Comparison of ENCODE assay signal across 24 mouse cellular contexts in genomic region chr1:188937246-188937780, GRCm38 (mm10).
DNase-seq lines count a peak whose midpoint lies in the region; ATAC-seq and TF ChIP-seq lines count a peak whose summit lies in the region.
"Had no signal": no experiment of that assay in that cellular context is flagged by ENCODE, and none has a peak within 500 bp of the region (broad histone marks: within the 10 kb centered on the region; RNA-seq: fewer than 3 reads in every experiment).

No protein-coding gene starts in this region.

- intact Hi-C loops in left cerebral cortex, postnatal 36 days (cut with DNase I): no loop called here

- DNase-seq in adrenal gland, adult (ENCODE audit: inconsistent age in 2 of 2, low spot score in 1 of 2): peak; percentile 7 to 50
- no peak for DNase-seq in adrenal gland, adult 8-10 months
- peak; percentile 7 for DNase-seq in kidney, postnatal 0 days (ENCODE audit: low spot score)
- no peak for DNase-seq in kidney, postnatal 10 days
- DNase-seq in urinary bladder, postnatal 36 days (ENCODE audit: low spot score in 2 of 2): peak; percentile 10 to 21
- DNase-seq in urinary bladder, postnatal 4 days (ENCODE audit: low spot score in 2 of 2): no peak
- DNase-seq in left cerebral cortex, postnatal 36 days (ENCODE audit: low spot score in 2 of 2): no peak
- DNase-seq: cerebellum, adult 18-20 months; cerebellum, postnatal 25 days; embryo, embryonic 11 days; forebrain, postnatal 0 days; gastrocnemius, postnatal 14 days; heart, adult 18-20 months; kidney, adult 2 months; kidney, postnatal 14 days; liver, postnatal 0 days; thymus, adult 18-20 months; thymus, postnatal 36 days had no signal

- no peaks in the 10 kb centered on the region for H3K4me1 ChIP-seq in kidney, postnatal 0 days (replicated peaks; ENCODE audit: insufficient read depth, low read length)
- H3K4me1 ChIP-seq: embryonic facial prominence, embryonic 15.5 days; midbrain, embryonic 10.5 days had no signal

- no peak overlapping the region for H3K4me3 ChIP-seq in kidney, postnatal 0 days (replicated peaks; ENCODE audit: low read depth, low read length)
- H3K4me3 ChIP-seq: embryonic facial prominence, embryonic 15.5 days; hindbrain, embryonic 13.5 days; midbrain, embryonic 10.5 days had no signal

- no peak overlapping the region for H3K4me2 ChIP-seq in kidney, postnatal 0 days (ENCODE audit: low read length)
- H3K4me2 ChIP-seq: embryonic facial prominence, embryonic 15.5 days; hindbrain, embryonic 13.5 days had no signal

- no peak for ATAC-seq in kidney, postnatal 0 days (replicated peaks; ENCODE audit: low FRiP score, low read depth)
- ATAC-seq: activated CD4-positive, CD25-positive, alpha-beta regulatory T cell, adult 4 months; forebrain, postnatal 0 days; liver, postnatal 0 days; lung, postnatal 0 days had no signal

- no peak overlapping the region for H3K27ac ChIP-seq in kidney, postnatal 0 days
- H3K27ac ChIP-seq: embryonic facial prominence, embryonic 15.5 days; hindbrain, embryonic 13.5 days; macrophage; midbrain, embryonic 10.5 days had no signal

- H3K9ac ChIP-seq in kidney, postnatal 0 days (ENCODE audit: low read depth, low read length): no peak overlapping the region
- H3K9ac ChIP-seq: embryonic facial prominence, embryonic 15.5 days; forebrain, postnatal 0 days; hindbrain, embryonic 13.5 days; liver, postnatal 0 days had no signal

- no peaks in the 10 kb centered on the region for H3K36me3 ChIP-seq in kidney, postnatal 0 days (ENCODE audit: insufficient read depth, low read length)
- H3K36me3 ChIP-seq: embryonic facial prominence, embryonic 15.5 days; hindbrain, embryonic 13.5 days; midbrain, embryonic 10.5 days had no signal

- no peaks in the 10 kb centered on the region for H3K27me3 ChIP-seq in kidney, postnatal 0 days (ENCODE audit: insufficient read depth, low read length)
- H3K27me3 ChIP-seq: embryonic facial prominence, embryonic 15.5 days; hindbrain, embryonic 13.5 days had no signal

- no peaks in the 10 kb centered on the region for H3K9me3 ChIP-seq in kidney, postnatal 0 days (replicated peaks; ENCODE audit: low read length)
- H3K9me3 ChIP-seq: embryonic facial prominence, embryonic 15.5 days; hindbrain, embryonic 13.5 days; midbrain, embryonic 10.5 days had no signal

- TF ChIP-seq CTCF in kidney, postnatal 0 days (IDR thresholded peaks at IDR 0.05; ENCODE audit: low read depth): no peak

- WGBS in kidney, postnatal 0 days: 32% methylated on average over 14 of the region's 14 CpGs

Comparison
In these comparisons a context has a peak if more than half of its experiments do, and no peak if none do; other contexts are left out.
1. DNase-seq: peak in adrenal gland, adult (2 of 2), kidney, postnatal 0 days (single experiment) and urinary bladder, postnatal 36 days (2 of 2); none in adrenal gland, adult 8-10 months (single experiment), kidney, postnatal 10 days (single experiment), urinary bladder, postnatal 4 days (0 of 2) and left cerebral cortex, postnatal 36 days (0 of 2).